Mouse (Mus musculus): ENCODE data around the gene Fsd1. TPM values are rescaled to one million over a fixed set of nuclear protein-coding genes. Genes with fewer than 3 reads are reported as not detected.

The Fsd1 gene
- polyA plus RNA-seq, 2 experiments, result 14.2 to 27.5 TPM

DNA sequence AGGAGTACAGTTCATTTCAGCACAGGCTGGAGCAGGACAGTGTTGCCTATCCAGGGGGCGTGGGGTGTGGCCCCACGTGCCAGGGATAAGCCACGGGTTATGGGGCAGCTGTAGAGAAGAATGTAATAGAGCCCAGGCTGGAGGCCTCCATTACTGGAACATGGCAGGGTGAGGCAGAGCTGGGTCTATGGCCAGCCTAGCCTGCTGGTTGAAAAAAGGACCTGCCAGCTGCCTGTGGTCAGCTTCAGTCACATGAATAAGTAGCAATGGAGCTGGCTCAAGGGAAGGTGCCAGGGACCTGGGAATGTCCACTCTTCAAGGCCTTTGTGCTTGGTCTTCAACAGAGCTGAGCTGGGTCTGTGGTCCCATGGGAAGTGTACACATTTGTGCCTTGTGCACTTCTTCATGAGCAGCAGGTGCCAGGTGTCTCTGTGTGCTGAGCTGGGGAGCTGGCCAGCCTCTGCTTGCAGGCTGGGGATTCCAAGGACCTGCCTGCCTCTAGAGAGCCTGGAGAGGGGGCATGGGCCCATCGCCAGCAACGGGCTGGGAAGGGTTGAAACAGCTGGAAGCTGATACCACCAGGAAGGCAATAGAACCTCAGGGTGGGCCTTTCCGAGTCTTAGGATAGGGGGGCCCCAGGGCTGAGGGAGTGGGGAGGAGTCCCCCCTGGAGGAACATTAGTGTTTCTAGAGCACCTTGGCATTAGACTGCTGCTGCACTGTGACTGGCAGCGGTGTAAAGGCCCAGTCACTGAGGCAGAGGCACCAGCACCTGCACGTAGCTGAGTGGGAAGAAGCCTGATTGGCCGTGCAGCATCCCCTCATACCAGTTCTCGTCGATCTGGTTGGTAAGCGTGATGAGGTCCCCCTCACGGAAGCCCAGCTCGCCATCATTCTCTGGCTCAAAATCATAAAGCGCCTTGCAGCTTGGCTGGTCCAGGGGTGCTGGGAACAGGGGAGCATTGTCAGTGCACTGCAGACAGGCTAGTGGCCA lies 30.8 kb downstream of the Fsd1 start:
- Histone ChIP-seq H3K27me3 (ENCODE audit: control insufficient read depth, insufficient read depth, low read length) (no peaks in the 10 kb centered on the region), H3K9ac (ENCODE audit: low read depth, low read length, severe bottlenecking) (no peak overlapping the region), H3K9me3 (ENCODE audit: control insufficient read depth, low read length) (no peaks in the 10 kb centered on the region), H3K4me1 (ENCODE audit: control insufficient read depth, insufficient read depth, low read length) (no peaks in the 10 kb centered on the region), H3K4me3 (replicated peaks; ENCODE audit: low read length) (no peak overlapping the region), H3K27ac (replicated peaks; ENCODE audit: low read depth, low read length) (no peak overlapping the region), H3K36me3 (ENCODE audit: control insufficient read depth, insufficient read depth, low read length) (peaks cover 75% of the 10 kb centered on the region), H3K4me2 (replicated peaks; ENCODE audit: low read depth, low read length, severe bottlenecking) (no peak overlapping the region)
- TF ChIP-seq POLR2A (IDR thresholded peaks at IDR 0.05; ENCODE audit: borderline replicate concordance, extremely low read depth, insufficient read depth, insufficient read length), result no peak
- DNase-seq (ENCODE audit: low spot score), result no peak
- ATAC-seq (ENCODE audit: low FRiP score, low read depth), result no peak
- 83% methylated on average over 15 of the region's 15 CpGs for WGBS

DNA sequence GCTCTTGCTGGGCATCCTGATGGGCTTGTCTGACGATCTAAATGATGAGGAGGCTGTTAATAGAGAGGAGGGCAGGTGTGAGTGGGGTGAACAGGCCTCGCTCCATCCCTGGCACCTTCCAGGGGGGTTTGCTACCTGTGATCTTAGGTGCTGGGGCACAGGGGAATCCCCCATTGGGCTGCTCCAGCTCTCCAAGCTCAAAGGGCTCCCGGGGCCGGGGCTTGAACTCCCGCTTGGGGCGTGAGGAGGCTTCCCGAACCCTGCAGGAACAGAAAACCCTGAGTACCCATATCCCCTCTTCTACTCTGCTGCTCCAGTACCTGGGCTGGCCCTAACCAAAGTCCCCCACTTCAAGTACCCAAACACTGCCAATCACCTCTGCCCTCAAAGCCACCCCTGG lies 31.5 kb downstream of the Fsd1 start:
- no peaks in the 10 kb centered on the region for H3K4me1 ChIP-seq (ENCODE audit: control insufficient read depth, insufficient read depth, low read length)
- H3K9me3 ChIP-seq (ENCODE audit: control insufficient read depth, low read length), result no peaks in the 10 kb centered on the region
- no peaks in the 10 kb centered on the region for H3K27me3 ChIP-seq (ENCODE audit: control insufficient read depth, insufficient read depth, low read length)
- no peak overlapping the region for H3K4me2 ChIP-seq (replicated peaks; ENCODE audit: low read depth, low read length, severe bottlenecking)
- no peak for DNase-seq (ENCODE audit: low spot score)
- H3K9ac ChIP-seq (ENCODE audit: low read depth, low read length, severe bottlenecking), result no peak overlapping the region
- ATAC-seq (ENCODE audit: low FRiP score, low read depth), result no peak
- H3K4me3 ChIP-seq (replicated peaks; ENCODE audit: low read length), result no peak overlapping the region
- peaks cover 73% of the 10 kb centered on the region for H3K36me3 ChIP-seq (ENCODE audit: control insufficient read depth, insufficient read depth, low read length)
- no peak for TF ChIP-seq POLR2A (IDR thresholded peaks at IDR 0.05; ENCODE audit: borderline replicate concordance, extremely low read depth, insufficient read depth, insufficient read length)
- H3K27ac ChIP-seq (replicated peaks; ENCODE audit: low read depth, low read length), result no peak overlapping the region
- WGBS, result 88% methylated on average over 7 of the region's 7 CpGs

DNA sequence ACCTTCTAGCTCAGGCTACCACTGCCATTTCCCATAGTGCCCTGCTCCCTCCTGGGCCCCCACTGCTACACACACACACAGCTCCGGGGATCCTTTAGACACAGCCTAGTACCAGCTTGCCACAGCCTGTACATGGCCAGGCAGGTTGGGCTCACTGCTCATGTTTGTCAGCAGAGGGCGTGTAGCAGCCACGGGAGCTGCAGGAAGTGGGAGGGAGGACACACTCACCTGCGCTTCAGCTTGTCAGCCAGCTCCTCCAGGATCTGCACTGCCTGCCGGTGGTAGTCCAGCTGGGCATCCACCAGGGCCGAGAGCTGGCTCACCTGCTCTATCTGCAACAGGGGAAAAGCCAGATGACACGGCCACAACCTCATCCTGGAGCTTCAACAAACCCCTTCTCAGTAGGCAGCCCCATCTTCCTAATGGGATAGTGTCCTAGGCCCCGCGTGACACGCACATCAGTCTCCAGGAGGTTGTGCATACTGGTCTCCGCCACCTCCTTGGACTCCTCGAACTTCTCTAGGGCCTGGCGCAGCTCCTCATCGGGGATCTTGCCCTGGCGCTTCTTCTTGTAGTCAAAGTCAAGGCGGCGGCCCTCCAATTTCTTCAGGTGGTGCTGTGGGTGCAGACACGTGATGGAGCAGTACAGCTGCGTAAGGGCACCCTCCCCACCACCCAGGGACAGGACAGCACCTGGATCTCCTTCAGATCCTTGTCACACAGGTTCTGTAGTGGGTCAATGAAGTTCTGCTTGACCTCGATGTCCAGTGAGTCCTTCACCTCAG lies 32.2 kb downstream of the Fsd1 start:
- Histone ChIP-seq H3K4me2 (replicated peaks; ENCODE audit: low read depth, low read length, severe bottlenecking) (no peak overlapping the region), H3K9me3 (ENCODE audit: control insufficient read depth, low read length) (no peaks in the 10 kb centered on the region), H3K9ac (ENCODE audit: low read depth, low read length, severe bottlenecking) (no peak overlapping the region), H3K4me3 (replicated peaks; ENCODE audit: low read length) (no peak overlapping the region), H3K27ac (replicated peaks; ENCODE audit: low read depth, low read length) (no peak overlapping the region), H3K36me3 (ENCODE audit: control insufficient read depth, insufficient read depth, low read length) (peaks cover 70% of the 10 kb centered on the region), H3K4me1 (ENCODE audit: control insufficient read depth, insufficient read depth, low read length) (no peaks in the 10 kb centered on the region), H3K27me3 (ENCODE audit: control insufficient read depth, insufficient read depth, low read length) (no peaks in the 10 kb centered on the region)
- ATAC-seq (ENCODE audit: low FRiP score, low read depth) (no peak), DNase-seq (ENCODE audit: low spot score) (no peak)
- no peak for TF ChIP-seq POLR2A (IDR thresholded peaks at IDR 0.05; ENCODE audit: borderline replicate concordance, extremely low read depth, insufficient read depth, insufficient read length)
- WGBS, result 71% methylated on average over 20 of the region's 20 CpGs

DNA sequence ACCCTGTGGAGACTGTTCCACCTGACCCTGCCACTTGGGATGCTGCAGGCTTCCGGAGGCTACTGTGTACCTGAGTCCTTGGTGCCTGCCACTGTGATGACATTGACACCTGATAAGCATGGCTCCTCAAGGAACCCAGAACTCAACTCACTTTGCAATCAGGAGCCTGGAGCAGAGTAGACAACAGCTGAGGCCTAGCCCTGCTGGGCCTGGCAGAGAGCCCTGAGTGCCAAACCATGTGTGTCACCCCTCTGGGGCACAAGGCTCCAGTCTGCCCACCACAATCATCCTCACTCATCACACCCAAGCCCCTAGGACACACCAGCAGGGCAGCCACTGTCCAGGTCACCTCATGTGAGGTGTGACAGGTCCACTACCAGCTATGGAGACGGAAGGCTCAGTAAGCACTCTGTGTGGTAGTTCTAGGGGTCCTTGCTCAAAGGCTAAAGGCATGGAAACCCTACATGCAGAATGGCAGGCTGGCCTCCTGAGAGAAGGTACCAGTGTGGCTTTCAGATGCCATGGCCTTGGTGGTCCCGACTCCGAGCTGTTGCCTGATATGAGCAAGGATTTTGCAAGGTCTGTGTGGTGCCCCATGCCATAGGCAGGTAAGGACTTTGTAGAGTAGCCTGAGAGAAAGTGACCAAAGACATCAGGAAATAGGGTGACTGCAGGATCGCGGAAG lies 34.2 kb downstream of the Fsd1 start:
- H3K27ac ChIP-seq (replicated peaks; ENCODE audit: low read depth, low read length), result no peak overlapping the region
- no peak overlapping the region for H3K9ac ChIP-seq (ENCODE audit: low read depth, low read length, severe bottlenecking)
- 95% methylated on average over 6 of the region's 6 CpGs for WGBS
- no peak for ATAC-seq (ENCODE audit: low FRiP score, low read depth)
- peaks cover 63% of the 10 kb centered on the region for H3K36me3 ChIP-seq (ENCODE audit: control insufficient read depth, insufficient read depth, low read length)
- no peak overlapping the region for H3K4me3 ChIP-seq (replicated peaks; ENCODE audit: low read length)
- TF ChIP-seq POLR2A (IDR thresholded peaks at IDR 0.05; ENCODE audit: borderline replicate concordance, extremely low read depth, insufficient read depth, insufficient read length), result no peak
- H3K9me3 ChIP-seq (ENCODE audit: control insufficient read depth, low read length), result no peaks in the 10 kb centered on the region
- H3K27me3 ChIP-seq (ENCODE audit: control insufficient read depth, insufficient read depth, low read length), result no peaks in the 10 kb centered on the region
- no peaks in the 10 kb centered on the region for H3K4me1 ChIP-seq (ENCODE audit: control insufficient read depth, insufficient read depth, low read length)
- no peak overlapping the region for H3K4me2 ChIP-seq (replicated peaks; ENCODE audit: low read depth, low read length, severe bottlenecking)
- DNase-seq (ENCODE audit: low spot score), result no peak

Data from limb, embryonic 14.5 days (tissue).